11 mouse cellular contexts compared by ENCODE assay signal in genomic region chr8:66441123-66441522, GRCm38 (mm10). TPM values are rescaled to one million over a fixed set of nuclear protein-coding genes. Genes with fewer than 3 reads are reported as not detected.
A peak's percentile ranks its signal among the peaks of the same experiment; 100 is the strongest.
DNase-seq lines count a peak whose midpoint lies in the region; ATAC-seq and TF ChIP-seq lines count a peak whose summit lies in the region.
"Had no signal": no experiment of that assay in that cellular context is flagged by ENCODE, and none has a peak within 500 bp of the region (broad histone marks: within the 10 kb centered on the region; RNA-seq: fewer than 3 reads in every experiment).

No protein-coding gene starts in this region.

- H3K36me3 ChIP-seq in kidney, adult 2 months (ENCODE audit: control insufficient read depth, insufficient read depth, low read length), result no peaks in the 10 kb centered on the region
- H3K36me3 ChIP-seq in forebrain, embryonic 14.5 days (ENCODE audit: control insufficient read depth, insufficient read depth, low read length), result no peaks in the 10 kb centered on the region
- no peaks in the 10 kb centered on the region for H3K36me3 ChIP-seq in midbrain, embryonic 15.5 days (replicated peaks)

- no peaks in the 10 kb centered on the region for H3K9me3 ChIP-seq in forebrain, embryonic 14.5 days (replicated peaks; ENCODE audit: control insufficient read depth, low read length)
- no peaks in the 10 kb centered on the region for H3K9me3 ChIP-seq in midbrain, embryonic 15.5 days

- 4% methylated on average over 1 of the region's 1 CpGs for WGBS in kidney, adult 2 months
- 14% methylated on average over 1 of the region's 1 CpGs for WGBS in forebrain, embryonic 14.5 days
- WGBS in midbrain, embryonic 15.5 days, result 3% methylated on average over 1 of the region's 1 CpGs

- intact Hi-C loops in left cerebral cortex, postnatal 36 days (cut with DNase I), result loop anchor here (5.0 kb wide), 3 partner anchors 119 to 1304 kb away; no protein-coding TSS in a partner anchor

- no peak overlapping the region for H3K4me3 ChIP-seq in kidney, adult 2 months (ENCODE audit: insufficient read depth, low read depth, low read length)
- no peak overlapping the region for H3K4me3 ChIP-seq in forebrain, embryonic 14.5 days (ENCODE audit: low read depth, low read length)
- no peak overlapping the region for H3K4me3 ChIP-seq in midbrain, embryonic 15.5 days
- H3K4me3 ChIP-seq: erythroblast, embryonic 14.5 days had no signal

- no peak overlapping the region for H3K9ac ChIP-seq in forebrain, embryonic 14.5 days (ENCODE audit: low read length)
- no peak overlapping the region for H3K9ac ChIP-seq in midbrain, embryonic 15.5 days

- H3K4me1 ChIP-seq in kidney, adult 2 months (ENCODE audit: control insufficient read depth, insufficient read depth, low read length), result peaks cover 3% of the 10 kb centered on the region; the same call in 1 of the 2 replicates
- H3K4me1 ChIP-seq in forebrain, embryonic 14.5 days (ENCODE audit: control insufficient read depth, insufficient read depth, low read length), result no peaks in the 10 kb centered on the region
- H3K4me1 ChIP-seq in midbrain, embryonic 15.5 days, result no peaks in the 10 kb centered on the region

- no peak overlapping the region for H3K27ac ChIP-seq in kidney, adult 2 months (ENCODE audit: insufficient read depth, low read depth, low read length)
- no peak overlapping the region for H3K27ac ChIP-seq in forebrain, embryonic 14.5 days (ENCODE audit: low read depth, low read length)
- no peak overlapping the region for H3K27ac ChIP-seq in midbrain, embryonic 15.5 days

- peak; percentile 69; the same call in 1 of the 2 replicates for ATAC-seq in forebrain, embryonic 14.5 days
- peak; percentile 86 for ATAC-seq in midbrain, embryonic 15.5 days (replicated peaks)

- no peak for TF ChIP-seq CTCF in kidney, adult 2 months (conservative IDR thresholded peaks at IDR 0.05; ENCODE audit: insufficient read depth, insufficient read length, low read depth, low read length)

- peak; percentile 10 for DNase-seq in kidney, adult 2 months
- no peak for DNase-seq in kidney, postnatal 4 days
- peak; percentile 41 for DNase-seq in MN1 (ENCODE audit: low spot score)
- DNase-seq in forebrain, embryonic 14.5 days (ENCODE audit: low spot score), result peak; percentile 80
- DNase-seq in adrenal gland, postnatal 25 days, result no peak
- no peak for DNase-seq in left cerebral cortex, postnatal 36 days (ENCODE audit: low spot score in 2 of 2)
- no peak for DNase-seq in urinary bladder, adult 18-20 months (ENCODE audit: low spot score in 2 of 2)
- DNase-seq: left cerebral cortex, postnatal 4 days; thymus, postnatal 36 days had no signal

- TF ChIP-seq POLR2A in kidney, adult 2 months (IDR thresholded peaks at IDR 0.05; ENCODE audit: low read depth, low read length), result no peak

- H3K4me2 ChIP-seq in forebrain, embryonic 14.5 days (ENCODE audit: low read length), result no peak overlapping the region
- no peak overlapping the region for H3K4me2 ChIP-seq in midbrain, embryonic 15.5 days

- no peaks in the 10 kb centered on the region for H3K27me3 ChIP-seq in kidney, adult 2 months (replicated peaks; ENCODE audit: control insufficient read depth, insufficient read depth, low read length)
- H3K27me3 ChIP-seq in forebrain, embryonic 14.5 days (replicated peaks; ENCODE audit: control insufficient read depth, insufficient read depth, low read length), result no peaks in the 10 kb centered on the region
- H3K27me3 ChIP-seq in midbrain, embryonic 15.5 days (replicated peaks), result no peaks in the 10 kb centered on the region; the same call in 1 of the 2 replicates

RNA-seq across cellular contexts. Expression of gene Tma16, which starts 45.2 kb away (rescaled TPM):
- 1.2 and 1.7 TPM in 2 replicates for polyA plus RNA-seq in kidney, adult 2 months (2012; rRNA removed)
- polyA plus RNA-seq in forebrain, embryonic 14.5 days (2014; fragmentation: Nextera tagmentation; extraction: Ambion mirVana), result 7.6 and 10.0 TPM in 2 replicates
- 11.4 and 12.0 TPM in 2 replicates for polyA plus RNA-seq in midbrain, embryonic 15.5 days (2015; fragmentation: Nextera tagmentation; extraction: Ambion mirVana)
- 7.9 and 9.5 TPM in 2 replicates for total RNA-seq in adrenal gland, postnatal 25 days (2021)
- 10 to 100 TPM in 1 of 2 experiments, 1 to 10 TPM in 1; 8.5 to 11.9 TPM for total RNA-seq in left cerebral cortex, postnatal 36 days (2021)

Comparison
In these comparisons a context has a peak if more than half of its experiments do, and no peak if none do; other contexts are left out.
1. DNase-seq: peak in kidney, adult 2 months (single experiment), MN1 (single experiment) and forebrain, embryonic 14.5 days (single experiment); none in kidney, postnatal 4 days (0 of 2), adrenal gland, postnatal 25 days (single experiment), left cerebral cortex, postnatal 36 days (0 of 2) and urinary bladder, adult 18-20 months (0 of 2).